In genomic region chr14:60377546-60377945, GRCm38 (mm10) we compare ENCODE assay signal across 8 mouse cellular contexts. TPM values are rescaled to one million over a fixed set of nuclear protein-coding genes. Genes with fewer than 3 reads are reported as not detected.
A peak's percentile ranks its signal among the peaks of the same experiment; 100 is the strongest.
DNase-seq lines count a peak whose midpoint lies in the region; ATAC-seq and TF ChIP-seq lines count a peak whose summit lies in the region.

No protein-coding gene starts in this region.

- H3K9ac ChIP-seq in lung, embryonic 16.5 days (ENCODE audit: low read length), result no peak overlapping the region
- peak overlapping the region; percentile 93 for H3K9ac ChIP-seq in forebrain, embryonic 14.5 days (ENCODE audit: low read length)
- peak overlapping the region; percentile 92 for H3K9ac ChIP-seq in neural tube, embryonic 11.5 days (ENCODE audit: low read length)

- TF ChIP-seq CTCF in lung, adult 2 months (IDR thresholded peaks at IDR 0.05; ENCODE audit: insufficient read depth, low read length), result no peak
- TF ChIP-seq CTCF in left cerebral cortex, adult 2 months (IDR thresholded peaks at IDR 0.05), result no peak

- H3K4me2 ChIP-seq in lung, embryonic 16.5 days (ENCODE audit: low read depth, low read length), result peak overlapping the region; percentile 94
- peak overlapping the region; percentile 87 for H3K4me2 ChIP-seq in forebrain, embryonic 14.5 days (ENCODE audit: low read length)
- peak overlapping the region; percentile 78 for H3K4me2 ChIP-seq in neural tube, embryonic 11.5 days (ENCODE audit: low read depth)

- H3K27ac ChIP-seq in lung, embryonic 16.5 days (ENCODE audit: low read length), result no peak overlapping the region
- H3K27ac ChIP-seq in forebrain, embryonic 14.5 days (ENCODE audit: low read depth, low read length), result peak overlapping the region; percentile 95
- H3K27ac ChIP-seq in left cerebral cortex, adult 2 months, result peak overlapping the region; percentile 97
- 0 out of 2 replicates have a peak overlapping the region, but pooled peaks have one; percentile 79 for H3K27ac ChIP-seq in neural tube, embryonic 11.5 days (ENCODE audit: low read depth, low read length)

- DNase-seq in lung, adult 2 months, result no peak
- peak; percentile 75 for DNase-seq in forebrain, embryonic 14.5 days (ENCODE audit: low spot score)
- DNase-seq in left cerebral cortex, adult 2 months (ENCODE audit: extremely low spot score in 1 of 2, low spot score in 2 of 2), result peak in 1 of 2 experiments; percentile 60
- no peak for DNase-seq in neural tube, embryonic 11.5 days (ENCODE audit: low spot score)
- DNase-seq in adipocyte (ENCODE audit: low spot score), result no peak
- no peak for DNase-seq in spleen, postnatal 4 days (ENCODE audit: low spot score in 2 of 2)
- DNase-seq in yolk sac, embryonic 10.5 days (ENCODE audit: low spot score), result no peak

- no peak for ATAC-seq in lung, embryonic 16.5 days (ENCODE audit: low read depth)
- ATAC-seq in forebrain, embryonic 14.5 days, result peak; percentile 49
- ATAC-seq in neural tube, embryonic 11.5 days (ENCODE audit: insufficient read depth, low FRiP score, low TSS enrichment), result no peak

- H3K4me3 ChIP-seq in lung, embryonic 16.5 days (ENCODE audit: low read length), result peak overlapping the region; percentile 65
- H3K4me3 ChIP-seq in lung, adult 2 months (replicated peaks; ENCODE audit: extremely low read depth, low read depth, low read length), result no peak overlapping the region
- H3K4me3 ChIP-seq in forebrain, embryonic 14.5 days (ENCODE audit: low read depth, low read length), result peak overlapping the region; percentile 91
- H3K4me3 ChIP-seq in left cerebral cortex, adult 2 months, result peak overlapping the region; percentile 79
- H3K4me3 ChIP-seq in neural tube, embryonic 11.5 days (ENCODE audit: low read depth, low read length), result peak overlapping the region; percentile 73

- no peaks in the 10 kb centered on the region for H3K36me3 ChIP-seq in lung, embryonic 16.5 days (ENCODE audit: control insufficient read depth, insufficient read depth, low read length)
- no peaks in the 10 kb centered on the region; the same call in 1 of the 2 replicates for H3K36me3 ChIP-seq in forebrain, embryonic 14.5 days (ENCODE audit: control insufficient read depth, insufficient read depth, low read length)
- no peaks in the 10 kb centered on the region for H3K36me3 ChIP-seq in neural tube, embryonic 11.5 days (ENCODE audit: control insufficient read depth, insufficient read depth, low read length)

- TF ChIP-seq POLR2A in lung, adult 2 months (IDR thresholded peaks at IDR 0.05; ENCODE audit: borderline replicate concordance, extremely low read depth, low read depth, low read length), result no peak

- peaks cover 29% of the 10 kb centered on the region for H3K27me3 ChIP-seq in lung, embryonic 16.5 days (ENCODE audit: control insufficient read depth, insufficient read depth, low read depth, low read length)
- H3K27me3 ChIP-seq in forebrain, embryonic 14.5 days (replicated peaks; ENCODE audit: control insufficient read depth, insufficient read depth, low read length), result no peaks in the 10 kb centered on the region
- H3K27me3 ChIP-seq in neural tube, embryonic 11.5 days (ENCODE audit: control insufficient read depth, insufficient read depth, low read length), result 0 out of 2 replicates have a peak, but pooled peaks cover 6% of the 10 kb centered on the region

- WGBS in lung, embryonic 16.5 days, result 34% methylated on average over 10 of the region's 10 CpGs
- WGBS in lung, adult 2 months, result 36% methylated on average over 10 of the region's 10 CpGs
- WGBS in forebrain, embryonic 14.5 days, result 9% methylated on average over 10 of the region's 10 CpGs
- WGBS in neural tube, embryonic 11.5 days, result 35% methylated on average over 10 of the region's 10 CpGs

- intact Hi-C loops in left cerebral cortex, adult 2 months (cut with DNase I), result no loop called here

- H3K9me3 ChIP-seq in lung, embryonic 16.5 days (ENCODE audit: control insufficient read depth, low read length), result no peaks in the 10 kb centered on the region
- H3K9me3 ChIP-seq in forebrain, embryonic 14.5 days (replicated peaks; ENCODE audit: control insufficient read depth, low read length), result no peaks in the 10 kb centered on the region
- no peaks in the 10 kb centered on the region for H3K9me3 ChIP-seq in neural tube, embryonic 11.5 days (ENCODE audit: control insufficient read depth, low read length)

- H3K4me1 ChIP-seq in lung, embryonic 16.5 days (replicated peaks; ENCODE audit: control insufficient read depth, insufficient read depth, low read length), result no peaks in the 10 kb centered on the region
- peaks cover 2% of the 10 kb centered on the region; the same call in 1 of the 2 replicates for H3K4me1 ChIP-seq in lung, adult 2 months (ENCODE audit: control insufficient read depth, insufficient read depth, low read length)
- H3K4me1 ChIP-seq in forebrain, embryonic 14.5 days (ENCODE audit: control insufficient read depth, insufficient read depth, low read length), result peaks cover 25% of the 10 kb centered on the region
- H3K4me1 ChIP-seq in neural tube, embryonic 11.5 days (ENCODE audit: control insufficient read depth, insufficient read depth, low read length), result peaks cover 6% of the 10 kb centered on the region; the same call in 1 of the 2 replicates

RNA-seq across cellular contexts. Expression of gene Amer2, which starts 4.5 kb away (rescaled TPM):
- 0.59 and 0.82 TPM in 2 replicates for polyA plus RNA-seq in lung, embryonic 16.5 days (2015; fragmentation: Nextera tagmentation; extraction: Ambion mirVana)
- polyA plus RNA-seq in lung, adult 2 months (2012; rRNA removed), result 0.09 and 0.26 TPM in 2 replicates
- 9.4 and 16.0 TPM in 2 replicates for polyA plus RNA-seq in forebrain, embryonic 14.5 days (2014; fragmentation: Nextera tagmentation; extraction: Ambion mirVana)
- 10 to 100 TPM; 40.6 to 45.6 TPM for total RNA-seq in left cerebral cortex, adult 2 months (2021)
- polyA plus RNA-seq in neural tube, embryonic 11.5 days (2014; fragmentation: Nextera tagmentation; extraction: Ambion mirVana), result 9.0 and 9.7 TPM in 2 replicates
